Mouse (Mus musculus): Measurements from ENCODE around the gene Bcl2l11.
A peak's percentile ranks its signal among the peaks of the same experiment; 100 is the strongest.

Gene Bcl2l11

DNA sequence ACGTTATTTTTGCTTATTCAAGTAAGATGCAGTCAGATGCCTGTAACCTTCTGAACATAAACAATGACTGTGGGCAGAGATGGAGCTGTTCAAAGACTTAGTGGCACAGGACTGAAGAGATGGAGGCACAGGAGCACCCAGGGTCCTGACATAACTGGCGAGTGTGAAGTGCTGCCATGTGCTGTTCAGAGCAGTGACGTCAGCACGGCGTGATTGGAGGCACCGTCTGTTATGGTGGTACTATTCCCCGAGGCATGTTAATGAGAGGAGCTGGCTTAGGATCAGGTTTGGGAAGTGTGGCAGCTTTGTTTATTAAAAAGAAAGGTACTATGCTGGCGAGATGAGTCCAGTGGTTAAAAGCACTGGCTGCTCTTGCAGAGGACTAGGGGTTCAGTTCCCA is 13.1 kb downstream of the Bcl2l11 start:
- DNase-seq (ENCODE audit: low read depth, low spot score), result no peak

DNA sequence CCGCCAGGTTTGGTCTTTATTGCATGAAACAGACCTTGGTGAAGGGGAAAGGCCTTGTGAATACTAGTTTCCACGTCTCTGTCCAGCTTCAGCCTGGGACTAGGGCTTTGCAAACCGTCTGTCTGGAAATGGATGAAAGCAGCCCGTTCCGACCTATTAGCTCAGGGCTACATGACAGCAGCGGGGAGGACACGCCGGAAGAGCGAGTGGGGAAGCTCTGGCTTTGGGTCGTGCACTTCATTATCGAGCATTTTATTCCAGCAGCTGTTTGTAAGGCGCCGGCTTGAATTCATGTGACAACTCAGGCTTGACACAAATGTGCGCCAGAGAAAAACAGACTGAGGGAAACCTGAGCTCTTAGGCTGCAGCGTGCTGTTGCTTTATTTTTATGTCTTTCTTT is 13.9 kb downstream of the Bcl2l11 start:
- no peak for DNase-seq (ENCODE audit: low read depth, low spot score)

DNA sequence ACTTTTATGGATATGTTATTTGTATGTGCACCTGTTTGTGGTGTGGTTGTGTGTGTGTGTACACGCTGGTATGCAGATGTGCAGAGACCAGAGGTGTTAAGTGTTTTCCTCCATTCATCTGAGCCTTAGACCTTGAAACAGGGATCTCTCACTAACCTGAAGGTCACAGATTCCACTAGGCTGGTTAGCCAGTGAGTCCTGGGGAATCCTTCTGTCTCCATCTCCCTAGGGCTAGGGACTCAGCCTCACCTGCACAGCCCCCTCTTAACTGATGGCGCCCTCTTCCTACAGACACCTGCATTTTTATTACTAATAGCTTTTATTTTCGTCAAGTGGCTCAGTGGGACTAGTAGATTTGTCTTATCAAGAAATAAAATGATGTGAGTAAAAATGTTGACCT is 14.3 kb downstream of the Bcl2l11 start:
- DNase-seq (ENCODE audit: low read depth, low spot score), result no peak

DNA sequence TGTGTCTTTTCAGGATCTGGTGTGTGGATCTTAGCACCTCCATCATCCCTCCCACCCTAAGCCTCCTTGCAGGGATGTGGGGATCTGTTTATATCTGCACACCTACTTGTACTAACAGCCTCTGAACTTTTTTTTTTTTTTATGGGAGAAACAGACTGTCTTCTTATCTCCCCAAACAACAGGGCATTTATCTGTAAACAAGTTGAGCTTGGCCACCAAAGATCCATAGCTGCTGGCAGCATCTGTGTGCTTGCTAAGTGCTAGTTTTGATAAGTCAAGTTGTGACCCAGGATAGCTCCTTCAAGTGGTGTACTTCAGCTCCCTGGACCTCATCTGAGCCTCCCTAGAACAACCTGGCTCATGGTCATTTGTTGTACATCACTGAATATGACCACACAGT is 18.2 kb downstream of the Bcl2l11 start:
- no peak for DNase-seq (ENCODE audit: low read depth, low spot score)

DNA sequence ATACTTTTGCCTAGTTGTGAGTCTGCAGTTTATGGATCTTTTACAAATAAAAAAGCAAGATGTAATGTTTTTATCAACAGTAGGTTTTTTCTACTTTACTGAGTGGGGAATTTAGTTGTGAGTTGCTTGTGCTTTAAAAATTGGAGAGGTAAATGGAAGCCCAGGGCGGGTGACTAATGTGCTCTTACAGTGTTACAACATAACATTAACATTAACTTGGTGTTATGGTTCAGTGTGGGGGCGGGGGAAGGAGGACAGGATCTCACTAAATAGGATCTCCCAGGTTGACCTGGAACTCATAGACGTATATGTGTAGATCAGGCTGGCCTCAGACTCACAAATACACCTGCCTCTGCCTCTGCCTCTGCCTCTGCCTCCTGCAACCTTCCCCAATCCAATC is 19.6 kb downstream of the Bcl2l11 start:
- DNase-seq (ENCODE audit: low read depth, low spot score), result no peak

DNA sequence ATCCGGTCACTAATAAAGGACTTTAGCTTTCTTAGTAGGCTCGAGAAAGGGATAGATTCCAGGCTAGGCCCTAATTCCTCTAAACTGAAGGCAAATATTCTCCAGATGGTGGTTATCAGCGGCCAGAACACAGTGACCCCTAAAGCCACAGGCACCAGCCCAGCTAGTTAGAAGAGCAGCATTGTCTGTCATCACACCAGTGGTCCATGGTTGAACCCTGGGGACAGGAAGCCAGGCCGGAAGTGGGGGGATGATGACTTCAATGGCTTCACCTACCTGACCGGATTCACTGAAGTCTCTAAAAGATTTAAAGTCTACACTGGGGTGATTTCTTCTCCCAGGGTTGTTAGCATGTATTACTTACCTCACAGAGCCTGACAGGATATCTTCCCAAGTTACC is 23.8 kb downstream of the Bcl2l11 start:
- DNase-seq (ENCODE audit: low read depth, low spot score), result no peak

DNA sequence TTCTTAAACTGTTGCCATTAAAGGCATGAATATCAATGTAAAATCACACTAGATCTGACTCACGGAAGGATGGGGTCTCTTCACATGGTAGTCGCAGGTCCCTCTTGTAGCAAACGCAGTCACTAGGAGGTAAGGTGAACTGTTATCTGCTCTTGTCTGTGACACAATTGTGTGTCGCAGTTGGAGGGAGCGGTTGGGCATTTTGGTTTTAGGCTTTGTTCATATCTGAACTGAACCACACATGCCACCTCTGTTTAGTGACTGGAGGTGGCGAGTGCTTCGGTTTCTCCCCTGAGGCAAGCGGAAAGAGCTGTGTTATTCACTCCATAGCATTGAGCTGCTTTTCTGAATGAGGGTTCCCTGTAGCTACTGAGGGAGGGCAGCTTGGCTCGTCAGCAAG is 26.4 kb downstream of the Bcl2l11 start:
- DNase-seq (ENCODE audit: low read depth, low spot score), result no peak

DNA sequence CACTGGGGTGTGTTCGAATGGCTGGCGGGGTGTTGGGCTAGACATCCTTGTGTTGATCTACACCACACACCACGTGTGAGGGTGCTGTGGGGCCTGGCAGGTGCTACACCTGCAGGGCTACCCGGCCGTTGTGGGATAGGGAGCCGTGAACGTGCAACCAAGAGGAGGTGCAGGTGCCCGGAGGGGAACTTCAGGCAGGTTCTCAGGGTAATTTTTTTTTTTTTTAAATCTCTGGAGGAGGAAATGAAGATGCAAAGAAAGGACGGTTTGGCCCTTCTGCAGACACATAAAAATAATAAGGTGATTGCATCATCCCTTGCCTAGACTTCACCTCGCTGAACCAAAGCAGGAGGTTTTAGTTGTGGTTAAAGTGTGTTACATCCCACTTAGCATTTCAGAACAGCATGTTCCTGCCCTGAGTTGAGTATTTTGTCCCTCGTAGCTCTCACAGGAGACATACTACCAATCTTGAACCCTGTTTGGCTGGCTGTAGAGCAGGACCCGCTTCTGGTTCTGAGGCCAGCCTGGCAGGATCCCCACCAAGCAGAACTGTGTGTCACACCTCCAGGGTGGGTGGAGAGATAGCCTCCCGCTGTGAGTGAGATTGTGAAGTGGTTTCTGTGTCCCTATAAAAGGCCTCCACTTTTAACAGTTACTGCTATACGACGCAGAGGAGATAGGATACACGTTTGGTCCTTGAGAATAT is 27.2 kb downstream of the Bcl2l11 start:
- DNase-seq (ENCODE audit: low read depth, low spot score), result peak; percentile 63

DNA sequence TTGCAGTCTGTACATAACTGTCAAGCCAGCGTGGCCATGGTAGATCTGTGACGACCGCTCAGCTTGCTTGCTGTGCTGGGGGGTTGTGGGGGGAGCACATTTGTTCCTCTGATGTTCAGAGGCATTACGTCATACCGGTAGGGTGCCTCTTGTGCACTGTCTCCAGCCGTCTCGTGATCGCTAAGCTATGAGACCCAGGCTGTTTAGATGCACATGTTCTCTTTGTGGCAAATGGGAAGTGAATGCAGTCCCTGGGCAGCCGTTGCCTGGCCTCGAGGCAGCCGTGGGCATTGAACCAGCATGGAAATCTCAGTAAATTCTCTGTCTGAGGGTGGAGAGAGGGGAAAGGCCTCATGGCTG is 27.7 kb downstream of the Bcl2l11 start:
- DNase-seq (ENCODE audit: low read depth, low spot score), result peak; percentile 70

DNA sequence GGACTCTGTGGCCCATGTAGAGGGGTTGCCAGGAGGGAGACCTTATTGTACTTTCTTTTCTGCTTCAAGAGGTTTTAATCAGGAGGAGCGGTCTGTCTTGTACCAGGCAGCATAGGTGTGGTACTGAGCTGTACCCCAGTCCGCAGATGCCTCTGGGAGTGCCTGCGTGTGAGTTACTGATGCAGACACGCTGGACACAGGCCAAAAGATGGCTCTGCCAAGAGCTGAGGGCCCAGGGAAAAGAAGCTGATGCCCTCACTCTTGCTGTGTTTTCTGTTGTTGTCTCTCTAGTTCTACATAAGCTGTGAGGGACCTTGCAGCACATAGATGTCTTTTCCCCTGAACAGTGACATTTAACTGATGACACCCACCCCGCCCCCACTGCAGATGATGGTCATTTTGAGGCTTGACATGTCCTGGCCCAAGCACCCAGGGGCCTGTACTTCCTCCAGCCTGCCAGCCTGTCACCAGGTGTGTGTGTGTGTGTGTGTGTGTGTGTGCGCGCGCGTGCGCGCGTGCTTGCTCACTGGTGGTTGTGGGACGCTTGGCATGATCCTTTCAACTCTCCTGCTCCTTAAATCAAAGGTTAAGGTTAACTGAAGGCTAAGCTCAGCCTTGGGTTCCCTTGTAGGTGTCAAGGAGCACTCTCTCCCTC is 29.7 kb downstream of the Bcl2l11 start:
- DNase-seq (ENCODE audit: low read depth, low spot score), result peak; percentile 16

DNA sequence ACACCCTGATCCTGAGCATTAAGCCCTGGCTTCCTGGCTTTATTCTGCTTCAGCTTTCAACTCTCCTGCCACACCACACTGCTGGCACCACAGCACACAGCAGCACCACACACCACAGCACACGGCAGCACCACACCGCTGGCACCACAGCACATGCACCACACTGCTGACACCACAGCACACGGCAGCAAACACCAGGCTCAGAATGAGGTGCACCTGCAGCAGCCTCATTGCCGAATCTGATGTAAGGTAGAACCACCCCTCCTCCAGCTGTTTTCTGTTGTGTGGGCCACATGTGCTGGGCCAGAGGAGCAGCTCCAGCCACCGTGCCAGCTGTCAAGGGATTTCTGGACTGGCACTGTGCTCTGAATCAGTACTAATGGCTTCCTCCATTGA is 30.2 kb downstream of the Bcl2l11 start:
- DNase-seq (ENCODE audit: low read depth, low spot score), result no peak

DNA sequence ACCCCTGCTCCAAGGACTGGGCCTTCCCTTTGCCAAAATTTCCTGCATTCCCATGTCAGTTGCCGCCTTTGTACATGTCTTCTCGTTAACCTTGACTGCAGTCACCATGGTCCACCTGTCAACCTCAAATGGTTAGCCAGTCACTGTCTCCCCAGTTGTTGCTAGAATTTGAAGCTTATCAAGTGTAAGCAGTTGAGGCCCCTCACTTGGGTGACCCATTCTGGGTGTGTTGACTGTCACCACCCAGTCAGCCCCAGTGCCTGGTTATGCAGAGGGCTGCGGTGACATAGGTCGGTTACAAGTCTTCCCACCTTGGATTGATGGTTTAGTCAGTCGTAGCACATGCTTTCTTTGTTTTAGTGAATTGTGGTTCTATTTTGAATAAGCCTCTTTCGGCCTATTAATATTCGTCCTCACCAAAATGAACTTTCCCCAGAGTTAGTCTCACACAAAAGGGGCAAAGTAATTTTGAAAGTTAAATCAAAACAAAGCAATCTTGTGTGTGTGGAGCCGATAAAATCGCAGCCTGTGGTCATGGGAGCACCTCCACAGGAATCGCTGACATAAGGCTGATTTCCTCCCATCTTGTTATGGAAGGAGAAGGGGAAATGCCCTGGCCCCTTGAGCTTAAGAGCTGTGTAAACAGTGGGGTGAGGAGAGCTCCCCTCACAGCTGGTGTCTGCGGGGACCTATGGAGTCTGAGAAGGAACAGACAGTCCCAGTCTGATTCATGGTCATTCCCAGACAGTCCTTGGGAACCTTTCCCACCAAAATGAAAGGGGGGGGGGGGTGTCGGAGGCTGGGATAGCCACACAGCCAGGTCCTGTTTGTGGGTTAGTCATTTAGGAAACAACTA is 30.9 kb downstream of the Bcl2l11 start:
- no peak for DNase-seq (ENCODE audit: low read depth, low spot score)

DNA sequence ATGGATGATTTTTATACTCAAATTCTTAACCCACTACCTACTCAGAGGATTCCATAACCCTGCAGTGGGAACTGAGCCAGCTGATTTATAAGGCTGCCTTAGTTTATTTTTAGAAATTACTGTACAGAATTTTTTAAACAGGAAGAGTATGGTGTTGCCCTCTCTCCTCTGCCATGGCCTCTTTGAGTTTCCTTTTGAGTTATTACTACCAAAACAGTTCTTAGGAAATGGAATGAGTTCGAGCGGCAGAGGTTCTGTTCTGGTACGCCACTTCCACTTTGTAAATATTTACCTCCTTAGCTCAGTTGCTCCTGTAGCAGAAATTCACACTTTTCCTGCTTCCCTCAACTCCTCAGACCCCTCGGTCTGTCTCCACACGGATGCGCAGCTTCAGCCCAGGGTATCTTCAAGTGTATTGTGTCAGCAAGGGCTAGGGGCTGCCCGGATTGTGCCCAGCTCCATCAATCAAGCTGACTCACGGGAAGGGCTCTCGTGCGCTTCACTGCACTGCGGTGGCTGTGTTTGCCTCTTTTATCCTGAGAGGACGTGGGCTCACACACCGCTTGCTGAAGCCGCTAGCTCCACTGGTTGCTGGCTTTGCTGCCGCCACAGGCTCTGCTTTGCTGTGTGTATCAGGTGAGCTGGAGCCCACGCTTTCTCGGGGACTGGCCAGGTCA is 33.0 kb downstream of the Bcl2l11 start:
- DNase-seq (ENCODE audit: low read depth, low spot score), result peak; percentile 49

DNA sequence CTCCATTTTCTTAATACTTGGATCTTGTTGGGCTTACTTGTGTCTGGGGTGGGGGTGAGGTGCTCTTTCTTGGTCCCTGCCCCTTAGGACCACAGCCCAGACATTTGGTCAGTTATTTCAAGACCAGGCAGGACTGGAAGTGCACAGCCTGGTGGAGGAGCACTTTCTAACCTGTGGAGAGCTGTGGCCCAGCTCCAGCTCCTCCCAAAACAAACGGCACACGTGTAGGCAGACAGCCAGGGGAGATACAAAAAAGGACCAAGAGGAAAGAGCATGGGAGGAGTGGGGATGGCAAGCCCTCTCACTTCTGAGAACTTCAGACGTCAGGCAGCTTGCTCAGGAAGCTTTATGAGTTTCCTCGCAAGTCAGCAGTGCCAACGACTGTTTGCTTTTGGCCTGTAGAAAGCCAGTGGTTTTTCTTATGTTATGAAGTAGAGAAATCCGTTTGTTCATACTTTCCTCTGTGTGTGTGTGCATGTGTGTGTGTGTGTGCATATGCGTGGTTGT is 33.8 kb downstream of the Bcl2l11 start:
- peak; percentile 59 for DNase-seq (ENCODE audit: low read depth, low spot score)

DNA sequence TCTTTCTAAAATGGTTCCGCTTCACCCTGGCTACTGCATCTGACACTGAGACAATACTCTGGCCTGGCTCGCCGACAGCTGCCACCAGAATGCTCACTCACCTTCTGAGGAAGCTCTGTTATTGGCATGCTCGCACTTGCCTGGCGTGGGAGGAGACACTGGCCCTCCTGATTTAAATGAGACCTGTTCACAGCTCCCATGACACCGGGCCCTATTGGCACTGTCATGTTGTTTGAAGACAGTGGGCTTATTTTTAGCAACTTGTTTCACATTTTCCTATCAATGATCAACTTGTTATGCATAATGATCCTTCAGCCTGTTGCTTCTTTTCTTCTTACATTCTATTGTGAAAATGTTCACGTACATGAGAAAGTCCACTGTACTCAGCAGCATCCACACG is 37.3 kb downstream of the Bcl2l11 start:
- no peak for DNase-seq (ENCODE audit: low read depth, low spot score)

DNA sequence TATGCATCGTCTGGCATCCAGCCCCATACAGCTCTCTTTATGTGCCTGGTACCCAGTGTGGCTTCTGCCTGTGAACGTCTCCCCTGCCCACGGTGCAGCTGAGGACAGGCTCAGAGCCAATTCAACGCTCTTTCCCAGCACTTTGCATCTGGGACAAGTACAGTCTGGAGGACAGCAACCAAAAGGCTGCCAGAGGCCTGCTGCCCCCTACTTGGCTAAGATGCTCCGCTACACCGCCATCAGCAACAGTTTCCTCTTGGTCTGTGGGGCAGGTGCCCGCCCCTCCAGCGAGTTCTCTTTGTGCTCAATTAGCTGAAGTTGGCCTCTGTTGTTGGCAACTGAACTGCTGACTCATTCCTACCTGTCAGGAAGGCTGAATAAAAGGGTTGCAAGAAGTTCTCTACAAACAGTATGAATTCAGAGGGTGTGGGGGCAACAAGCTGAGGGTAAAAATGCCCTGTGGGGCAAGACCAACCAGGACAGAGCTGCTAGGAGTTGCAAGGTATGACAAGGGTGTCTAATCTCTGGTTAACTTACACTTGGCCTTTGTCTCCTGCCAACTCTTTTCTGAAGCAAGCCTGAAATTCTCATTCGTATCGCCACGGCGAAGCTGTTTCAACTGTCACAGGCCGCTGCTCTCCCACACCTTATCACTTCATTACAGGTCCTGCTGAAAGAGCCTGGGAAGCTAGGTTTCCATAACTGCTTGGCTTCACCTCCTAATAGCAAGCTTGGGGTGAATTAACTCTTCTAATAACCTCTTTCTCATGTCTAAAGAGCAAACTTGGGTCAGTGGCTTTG is 41.0 kb downstream of the Bcl2l11 start:
- no peak for DNase-seq (ENCODE audit: low read depth, low spot score)

DNA sequence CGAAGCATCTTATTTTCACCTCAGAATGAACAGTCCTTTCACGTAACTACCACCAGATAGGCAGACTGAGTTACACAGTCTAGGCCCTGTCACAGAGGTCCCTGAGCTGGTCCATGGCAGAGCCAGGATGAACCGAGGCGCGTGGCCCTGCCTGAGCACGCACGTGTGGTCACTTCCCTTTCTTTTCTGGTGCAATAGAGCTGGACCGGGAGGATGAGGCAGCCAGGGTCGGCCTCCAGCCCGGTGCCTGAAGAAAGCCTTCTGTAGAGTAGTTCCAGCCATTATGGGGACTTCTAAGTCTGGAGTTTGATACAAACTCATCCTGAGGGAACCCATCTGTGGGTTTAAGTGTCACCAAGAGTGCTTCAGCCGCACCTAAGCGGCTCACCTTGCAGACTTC is 42.1 kb downstream of the Bcl2l11 start:
- no peak for DNase-seq (ENCODE audit: low read depth, low spot score)

DNA sequence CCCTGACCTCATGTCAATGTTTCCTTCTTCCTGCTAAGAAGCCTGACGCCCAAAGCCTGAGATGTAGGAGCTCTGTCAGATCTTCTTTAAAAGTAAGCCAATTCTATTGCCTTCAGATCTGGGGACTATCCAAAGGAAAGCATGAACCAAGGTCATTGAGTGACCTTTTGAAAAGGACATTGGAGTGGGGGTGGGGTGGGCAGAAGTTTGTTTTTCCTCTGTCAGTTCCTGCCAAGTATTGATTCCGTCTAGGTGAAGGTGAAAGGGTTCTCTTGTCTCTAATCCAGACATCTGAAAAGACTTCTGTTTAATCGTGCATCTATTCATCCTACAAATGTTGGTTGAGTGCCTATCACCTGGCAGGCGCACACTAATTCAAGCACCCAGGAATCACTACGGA is 43.6 kb downstream of the Bcl2l11 start:
- DNase-seq (ENCODE audit: low read depth, low spot score), result no peak

DNA sequence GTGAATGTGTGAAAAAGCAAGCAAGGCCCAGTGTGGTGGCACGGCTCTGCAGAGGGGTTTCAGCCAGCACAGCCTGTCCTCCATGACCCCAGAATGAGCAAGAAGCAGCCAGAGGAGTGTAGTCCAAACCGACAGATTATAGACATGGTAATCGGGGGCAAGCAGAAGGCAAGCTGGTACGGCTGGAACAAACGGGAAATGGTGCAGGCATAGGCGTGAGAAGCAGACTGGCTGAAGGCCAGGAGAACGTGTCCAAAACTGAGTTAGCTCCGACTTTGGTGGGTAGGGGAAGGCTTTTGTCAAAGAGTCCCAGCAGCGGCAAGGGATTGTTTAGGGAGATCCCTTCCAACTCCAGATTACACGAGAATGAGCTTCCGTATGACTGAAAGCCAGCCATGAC is 44.1 kb downstream of the Bcl2l11 start:
- no peak for DNase-seq (ENCODE audit: low read depth, low spot score)

DNA sequence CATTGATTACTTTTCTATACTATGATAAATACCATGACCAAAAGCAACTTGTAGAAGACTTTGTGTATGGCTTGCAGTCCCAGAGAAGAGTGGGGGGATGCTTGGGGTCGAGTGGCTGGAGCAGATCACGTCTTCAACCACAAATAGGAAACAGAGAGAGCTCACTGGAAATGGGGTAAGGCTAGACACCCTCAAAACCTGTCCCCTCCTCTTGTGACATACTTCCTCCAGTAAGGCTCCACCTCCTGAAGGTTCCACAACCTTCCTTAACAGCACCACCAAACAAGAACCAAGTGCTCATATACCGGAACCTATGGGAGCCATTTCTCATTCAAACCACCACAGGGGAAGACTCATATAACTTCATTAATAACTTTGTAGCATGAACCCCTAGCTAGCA is 44.8 kb downstream of the Bcl2l11 start:
- no peak for DNase-seq (ENCODE audit: low read depth, low spot score)

DNA sequence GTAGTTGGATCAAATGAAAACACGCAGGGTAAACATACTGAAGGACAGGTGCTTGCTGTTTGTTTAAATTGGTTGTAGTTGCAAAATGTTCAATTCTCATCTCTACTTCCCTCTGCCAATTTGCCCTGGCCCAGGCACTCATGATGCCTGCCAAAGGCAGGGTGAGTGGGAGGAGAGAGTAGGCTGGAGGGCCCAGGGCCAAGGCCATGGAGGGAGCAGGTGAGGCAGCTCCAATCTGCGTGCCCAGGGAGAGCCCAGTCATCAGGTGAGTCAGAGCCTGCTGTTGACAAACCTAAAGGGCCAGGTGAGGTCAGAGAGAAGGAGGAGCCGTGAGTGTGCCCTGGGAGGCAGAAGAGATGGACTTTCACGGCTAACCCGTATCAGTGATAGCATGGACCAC is 46.4 kb downstream of the Bcl2l11 start:
- DNase-seq (ENCODE audit: low read depth, low spot score), result no peak
